Mouse (Mus musculus) Patski (cell line): Measurements from ENCODE around the gene Gmppb. TPM values are rescaled to one million over a fixed set of nuclear protein-coding genes. Genes with fewer than 3 reads are reported as not detected.

Experiments used
- ATAC-seq: fragments of 100-300 bp; one replicate; pipeline ENCODE4 v1.8.0; 2021
- CTCF ChIA-PET: fragments of 350-600 bp; sonication (Branson Sonifier 250); formaldehyde crosslinking; loops from one replicate; lab custom pipeline; 2022; ENCODE audit warnings: inconsistent platforms; lab: Charles Lee
- POLR2A ChIA-PET: fragments of 350-600 bp; sonication (Branson Sonifier 250); formaldehyde crosslinking; loops from one replicate; lab custom pipeline; 2022; ENCODE audit warnings: antibody characterized with exemption, inconsistent platforms; lab: Charles Lee
- DNase-seq: peaks from one replicate; pipeline ENCODE4 v3.0.0-alpha.2; 2011; ENCODE audit warnings: low read depth, low spot score
- H3K27me3 ChIP-seq: fragments of 371-371 bp; one replicate; pipeline ENCODE4 v1.5.1; 2021
- CTCF ChIP-seq: fragments of 100-300 bp; IDR thresholded peaks from one replicate; pipeline ENCODE4 v1.5.1; 2021
- in situ Hi-C: fragments of 300-500 bp; cut with MboI; formaldehyde crosslinking; loops from 3 replicates; pipeline ENCODE4 v1.11.1; 2018; ENCODE audit warnings: low pct_unique_long_range_greater_than_20kb, mixed read lengths
- polyA plus RNA-seq: library from polyadenylated mRNA; unstranded; gene quantifications from one replicate; pipeline ENCODE4 v1.2.3, GENCODE M21; 2021

Gene Gmppb
- polyA plus RNA-seq, 1 experiment from 2014 or later = 19.3 TPM

- no peaks in the 10 kb centered on the region for H3K27me3 ChIP-seq
- no peak for TF ChIP-seq CTCF
- ChIA-PET CTCF (no interaction called here), POLR2A (no interaction called here)
- no peak for ATAC-seq
- no peak for DNase-seq
- in situ Hi-C loops = no loop called here
Measured at GRCm38 (mm10) chr9:108071801-108072200, 22.8 kb downstream of the Gmppb start.

GRCm38 (mm10) chr9:108072481-108072924 is 23.5 kb downstream of the Gmppb start:
- ATAC-seq (no peak), DNase-seq (no peak)
- no peaks in the 10 kb centered on the region for H3K27me3 ChIP-seq
- TF ChIP-seq CTCF = no peak
- in situ Hi-C loops = no loop called here
- ChIA-PET CTCF (no interaction called here), POLR2A (no interaction called here)

DNA sequence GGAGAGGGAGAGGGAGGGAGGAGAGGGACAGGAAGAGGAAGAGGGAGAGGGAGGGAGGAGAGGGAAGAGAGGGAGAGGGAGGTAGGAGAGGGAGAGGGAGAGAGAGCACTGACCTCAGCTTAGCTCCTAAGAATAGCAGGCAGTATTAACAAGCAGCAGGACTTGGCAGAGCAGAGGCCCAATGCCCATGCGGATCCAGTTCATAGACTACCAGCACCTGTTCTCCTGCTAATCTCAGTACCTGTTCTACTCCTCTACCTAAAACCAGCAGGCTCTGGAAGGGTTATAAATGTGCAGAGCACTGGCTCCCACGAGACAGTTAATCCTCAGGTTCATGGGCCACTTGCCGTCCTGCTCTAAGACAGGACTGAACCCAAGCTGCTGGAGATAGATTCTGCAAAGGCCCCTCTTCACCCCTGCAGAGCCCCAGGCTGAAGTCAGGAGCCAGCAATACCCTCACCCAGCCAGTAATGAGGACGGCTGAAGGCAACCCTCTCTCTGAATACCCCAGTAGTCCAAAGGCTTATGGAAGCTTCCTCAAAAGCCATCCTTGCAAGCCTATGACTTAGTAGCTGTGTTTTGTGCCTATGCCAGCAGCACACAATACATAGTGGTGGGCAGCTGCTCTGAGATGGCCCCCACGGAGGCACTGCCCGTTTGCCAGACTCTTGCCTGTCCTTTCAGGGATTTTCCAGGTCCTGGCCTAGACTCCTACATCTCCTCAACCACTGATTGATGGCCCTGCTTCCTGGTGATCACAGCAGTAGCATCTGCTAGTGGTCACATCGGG is 24.3 kb downstream of the Gmppb start:
- ChIA-PET CTCF (no interaction called here), POLR2A (no interaction called here)
- ATAC-seq (no peak), DNase-seq (no peak)
- in situ Hi-C loops = no loop called here
- no peaks in the 10 kb centered on the region for H3K27me3 ChIP-seq
- no peak for TF ChIP-seq CTCF

- POLR2A ChIA-PET = interaction anchor here (1.5 kb wide), 1 partner anchor 10 kb away, joined by 4 read pairs; no protein-coding TSS in a partner anchor
- no peak for ATAC-seq
- in situ Hi-C loops = no loop called here
- CTCF ChIA-PET = no interaction called here
- no peak for TF ChIP-seq CTCF
- no peaks in the 10 kb centered on the region for H3K27me3 ChIP-seq
- no peak for DNase-seq
Measured at GRCm38 (mm10) chr9:108080168-108080567, 31.1 kb downstream of the Gmppb start, which contains the start of gene Mst1. Gene Mst1, plus strand, starts transcription at chr9:108080436.

- DNase-seq (no peak), ATAC-seq (no peak)
- H3K27me3 ChIP-seq = no peaks in the 10 kb centered on the region
- no peak for TF ChIP-seq CTCF
- ChIA-PET CTCF (no interaction called here), POLR2A (no interaction called here)
- in situ Hi-C loops = no loop called here
Measured at GRCm38 (mm10) chr9:108082549-108082948, 33.5 kb downstream of the Gmppb start.

DNA sequence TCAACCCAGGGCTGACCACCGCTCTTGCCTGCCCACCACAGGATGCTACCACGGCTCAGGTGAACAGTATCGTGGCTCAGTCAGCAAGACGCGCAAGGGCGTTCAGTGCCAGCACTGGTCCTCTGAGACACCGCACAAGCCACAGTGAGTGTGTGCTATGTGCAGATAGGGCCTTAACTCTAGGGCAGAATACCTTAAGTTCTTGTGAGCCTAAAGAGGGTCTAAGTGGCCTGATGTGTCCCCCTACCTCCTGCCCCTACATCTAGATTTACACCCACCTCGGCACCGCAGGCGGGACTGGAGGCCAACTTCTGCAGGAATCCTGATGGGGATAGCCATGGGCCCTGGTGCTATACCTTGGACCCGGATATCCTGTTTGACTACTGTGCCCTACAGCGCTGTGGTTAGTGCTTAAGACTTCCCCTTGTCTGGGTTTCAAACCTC is 34.0 kb downstream of the Gmppb start, which contains the start of gene Rnf123:
Gene Rnf123, minus strand, starts transcription at position 359 of the 444 bp plus-strand sequence.
- in situ Hi-C loops = no loop called here
- POLR2A ChIA-PET = no interaction called here
- CTCF ChIA-PET = no interaction called here
- TF ChIP-seq CTCF = no peak
- DNase-seq (no peak), ATAC-seq (no peak)
- no peaks in the 10 kb centered on the region for H3K27me3 ChIP-seq

GRCm38 (mm10) chr9:108083561-108083960 is 34.5 kb downstream of the Gmppb start:
- H3K27me3 ChIP-seq = no peaks in the 10 kb centered on the region
- no peak for ATAC-seq
- CTCF ChIA-PET = no interaction called here

GRCm38 (mm10) chr9:108085261-108085660 is 36.2 kb downstream of the Gmppb start:
- in situ Hi-C loops = no loop called here

More at GRCm38 (mm10) chr9:108083561-108083960, 34.5 kb downstream of the Gmppb start:
- DNase-seq = no peak
- in situ Hi-C loops = no loop called here
- POLR2A ChIA-PET = no interaction called here
- no peak for TF ChIP-seq CTCF

DNA sequence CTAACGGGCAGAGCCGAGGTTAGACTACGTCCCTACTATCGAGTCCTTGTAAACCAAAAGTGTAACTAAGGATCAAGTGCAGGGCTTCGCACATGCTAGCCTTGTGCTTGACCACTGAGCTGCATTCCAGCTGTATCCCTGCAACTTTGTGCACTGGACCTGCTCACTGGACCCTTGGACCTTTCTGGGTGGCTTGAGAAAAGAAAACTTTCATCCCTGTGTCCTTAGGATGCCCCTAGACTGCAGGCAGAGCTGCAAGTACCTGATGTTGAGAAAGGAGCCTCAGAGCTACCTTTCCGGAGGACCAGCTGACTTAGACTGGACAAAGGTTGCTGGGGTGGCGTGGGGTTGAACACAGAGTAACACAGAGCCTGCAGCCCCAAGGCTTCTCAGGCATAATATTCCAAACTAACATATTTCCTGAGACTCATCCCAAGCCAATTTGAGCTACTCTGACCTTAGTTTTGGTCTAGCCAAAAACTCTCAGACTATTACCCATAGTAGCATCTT is 41.6 kb downstream of the Gmppb start:
- ATAC-seq = no peak

More at GRCm38 (mm10) chr9:108085261-108085660, 36.2 kb downstream of the Gmppb start:
- ChIA-PET POLR2A (no interaction called here), CTCF (no interaction called here)
- H3K27me3 ChIP-seq = no peaks in the 10 kb centered on the region
- ATAC-seq (no peak), DNase-seq (no peak)
- TF ChIP-seq CTCF = no peak

DNA sequence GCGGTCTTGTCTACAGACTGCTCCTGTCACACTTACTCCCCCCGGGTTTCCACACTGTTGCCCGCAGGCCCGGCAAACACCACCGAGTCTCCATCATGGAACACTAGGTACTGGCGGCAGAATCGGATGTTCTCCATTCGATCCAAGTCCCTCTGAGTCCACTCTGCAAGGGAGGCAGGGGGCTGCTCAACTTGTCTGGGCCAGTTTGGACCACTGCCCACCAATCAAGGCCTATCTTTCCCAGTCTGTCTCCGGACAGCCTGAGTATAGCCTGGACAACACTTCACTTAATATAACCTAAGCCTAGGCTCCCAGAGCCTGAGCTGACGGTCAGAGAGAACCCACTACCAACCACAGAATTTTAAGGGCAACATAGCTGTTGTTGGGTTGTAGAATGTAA is 44.5 kb downstream of the Gmppb start:
- DNase-seq (no peak), ATAC-seq (no peak)
- ChIA-PET POLR2A (no interaction called here), CTCF (no interaction called here)
- no peaks in the 10 kb centered on the region for H3K27me3 ChIP-seq
- in situ Hi-C loops = no loop called here
- no peak for TF ChIP-seq CTCF

More for the DNA sequence above, 41.6 kb downstream of the Gmppb start:
- TF ChIP-seq CTCF = no peak
- DNase-seq = no peak
- H3K27me3 ChIP-seq = no peaks in the 10 kb centered on the region
- POLR2A ChIA-PET = no interaction called here
- CTCF ChIA-PET = interaction anchor here (0.7 to 1.0 kb wide), 2 partner anchors 23 to 194 kb away, joined by 3 read pairs; no protein-coding TSS in a partner anchor
- in situ Hi-C loops = no loop called here
